Mouse (Mus musculus) hindbrain, embryonic 11.5 days (tissue): ENCODE measurements around the gene Lsamp. TPM values are rescaled to one million over a fixed set of nuclear protein-coding genes. Genes with fewer than 3 reads are reported as not detected.

Experiments used
- ATAC-seq: fragments of 200-750 bp; cut with Nextera tagmentation; 2 replicates; pipeline ENCODE4 v1.8.0; 2017; ENCODE audit warnings: mild to moderate bottlenecking, moderate TSS enrichment, moderate library complexity; ENCODE audit not compliant: low FRiP score
- DNase-seq: peaks from one replicate; pipeline ENCODE4 v3.0.0-alpha.2; 2015; ENCODE audit warnings: low spot score
- H3K27ac ChIP-seq: fragments of 300-500 bp; sonication (generic); 2 replicates; pipeline ENCODE4 v1.5.1; 2014; ENCODE audit warnings: mild to moderate bottlenecking, low read depth, low read length
- H3K27me3 ChIP-seq: fragments of 300-500 bp; sonication (generic); 2 replicates; pipeline ENCODE4 v1.6.1; 2014; ENCODE audit warnings: mild to moderate bottlenecking, low read length, moderate library complexity, mixed read lengths; ENCODE audit not compliant: control insufficient read depth, insufficient read depth
- H3K36me3 ChIP-seq: fragments of 300-500 bp; sonication (generic); 2 replicates; pipeline ENCODE4 v1.6.1; 2014; ENCODE audit warnings: mild to moderate bottlenecking, low read length, moderate library complexity, mixed read lengths; ENCODE audit not compliant: control insufficient read depth, insufficient read depth
- H3K4me1 ChIP-seq: fragments of 300-500 bp; sonication (generic); replicated peaks from 2 replicates; pipeline ENCODE4 v1.6.1; 2014; ENCODE audit warnings: low read length, mixed read lengths; ENCODE audit not compliant: control insufficient read depth, insufficient read depth
- H3K4me2 ChIP-seq: fragments of 300-500 bp; sonication (generic); replicated peaks from 2 replicates; pipeline ENCODE4 v1.6.1; 2014; ENCODE audit warnings: mild to moderate bottlenecking, low read depth, low read length
- H3K4me3 ChIP-seq: fragments of 300-500 bp; sonication (generic); 2 replicates; pipeline ENCODE4 v1.5.1; 2014; ENCODE audit warnings: low read depth, low read length
- H3K9ac ChIP-seq: fragments of 300-500 bp; sonication (generic); 2 replicates; pipeline ENCODE4 v1.6.1; 2014; ENCODE audit warnings: low read depth, low read length
- H3K9me3 ChIP-seq: fragments of 300-500 bp; sonication (generic); 2 replicates; pipeline ENCODE4 v1.6.1; 2016; ENCODE audit warnings: low read length; ENCODE audit not compliant: control insufficient read depth
- WGBS: fragments of 180-500 bp; shearing (Covaris S2); extraction: QIAGEN DNeasy Blood & Tissue Kit; methylation state at CpG from one replicate; pipeline ENCODE4 v1.1.7; 2014; 5-methylcytosine and 5-hydroxymethylcytosine counted together
- polyA plus RNA-seq: library from polyadenylated mRNA; unstranded; fragments of >200 nt; fragmentation: Nextera tagmentation; extraction: Ambion mirVana; gene quantifications from 2 replicates; pipeline ENCODE4 v1.2.1, GENCODE M21; 2014

Gene Lsamp
- polyA plus RNA-seq, 1 experiment from 2014 or later = 16.3 TPM

DNA sequence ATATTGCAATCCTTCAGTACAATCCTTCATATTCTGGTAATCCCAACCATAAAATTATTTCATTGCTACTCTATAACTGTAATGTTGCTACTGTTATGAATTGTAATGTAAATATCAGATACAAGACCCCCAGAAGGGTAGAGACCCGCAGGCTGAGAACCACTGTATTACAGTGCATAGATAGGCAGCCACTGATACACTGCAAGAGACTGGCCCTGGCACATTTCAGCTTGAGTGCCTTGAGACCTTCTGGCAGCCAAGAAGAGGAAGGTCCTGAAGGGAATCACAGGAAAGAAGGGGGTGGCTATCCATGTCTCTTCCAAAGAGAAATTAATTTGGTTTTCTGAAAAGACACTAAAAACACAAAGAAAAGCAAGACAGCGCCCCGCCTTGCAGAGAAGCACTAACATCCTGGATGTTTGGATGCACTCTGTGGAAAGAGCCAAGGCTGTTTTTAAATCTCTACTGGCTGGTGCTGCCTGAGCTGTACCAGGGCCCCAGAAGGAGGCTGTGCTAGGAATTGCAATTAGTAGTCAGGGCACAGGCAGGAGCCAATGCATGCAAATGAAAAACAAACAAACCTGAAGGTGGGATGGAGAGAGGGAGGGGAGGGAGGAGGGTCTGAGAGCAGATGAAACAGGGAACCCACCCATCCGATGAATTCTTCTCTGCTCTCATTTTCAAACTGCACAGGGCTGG, 1787.4 kb downstream of the Lsamp start:
- no peaks in the 10 kb centered on the region for H3K27me3 ChIP-seq
- H3K27ac ChIP-seq = no peak overlapping the region
- WGBS = 70% methylated on average over 4 of the region's 4 CpGs
- no peak overlapping the region for H3K4me2 ChIP-seq
- no peak overlapping the region for H3K9ac ChIP-seq
- H3K36me3 ChIP-seq = no peaks in the 10 kb centered on the region
- peak; percentile 51 for ATAC-seq
- H3K4me1 ChIP-seq = no peaks in the 10 kb centered on the region
- no peak for DNase-seq
- H3K9me3 ChIP-seq = no peaks in the 10 kb centered on the region
- no peak overlapping the region for H3K4me3 ChIP-seq

GRCm38 (mm10) chr16:41777586-41777985, 1793.4 kb downstream of the Lsamp start:
- DNase-seq (no peak), ATAC-seq (no peak)
- no peak overlapping the region for H3K9ac ChIP-seq
- H3K4me3 ChIP-seq = no peak overlapping the region
- H3K36me3 ChIP-seq = no peaks in the 10 kb centered on the region
- H3K4me2 ChIP-seq = no peak overlapping the region
- no peaks in the 10 kb centered on the region for H3K27me3 ChIP-seq
- no peaks in the 10 kb centered on the region for H3K4me1 ChIP-seq
- H3K9me3 ChIP-seq = no peaks in the 10 kb centered on the region
- H3K27ac ChIP-seq = no peak overlapping the region
- 59% methylated on average over 1 of the region's 1 CpGs for WGBS

- DNase-seq = no peak
- Histone ChIP-seq H3K4me3 (no peak overlapping the region), H3K4me2 (no peak overlapping the region), H3K27me3 (no peaks in the 10 kb centered on the region), H3K4me1 (no peaks in the 10 kb centered on the region), H3K27ac (no peak overlapping the region), H3K9me3 (no peaks in the 10 kb centered on the region), H3K9ac (no peak overlapping the region), H3K36me3 (no peaks in the 10 kb centered on the region)
- ATAC-seq = no peak
- 91% methylated on average over 2 of the region's 2 CpGs for WGBS
Measured at GRCm38 (mm10) chr16:41785600-41785999, 1801.4 kb downstream of the Lsamp start.

- ATAC-seq = no peak
- H3K9ac ChIP-seq = no peak overlapping the region
- 92% methylated on average over 3 of the region's 3 CpGs for whole genome bisulfite sequencing
- no peak overlapping the region for H3K4me2 ChIP-seq
- no peaks in the 10 kb centered on the region for H3K9me3 ChIP-seq
- H3K4me3 ChIP-seq = no peak overlapping the region
- H3K27me3 ChIP-seq = no peaks in the 10 kb centered on the region
- no peak for DNase-seq
- no peaks in the 10 kb centered on the region for H3K4me1 ChIP-seq
- H3K36me3 ChIP-seq = no peaks in the 10 kb centered on the region
- H3K27ac ChIP-seq = no peak overlapping the region
Measured at GRCm38 (mm10) chr16:41786704-41787103, 1802.5 kb downstream of the Lsamp start.

DNA sequence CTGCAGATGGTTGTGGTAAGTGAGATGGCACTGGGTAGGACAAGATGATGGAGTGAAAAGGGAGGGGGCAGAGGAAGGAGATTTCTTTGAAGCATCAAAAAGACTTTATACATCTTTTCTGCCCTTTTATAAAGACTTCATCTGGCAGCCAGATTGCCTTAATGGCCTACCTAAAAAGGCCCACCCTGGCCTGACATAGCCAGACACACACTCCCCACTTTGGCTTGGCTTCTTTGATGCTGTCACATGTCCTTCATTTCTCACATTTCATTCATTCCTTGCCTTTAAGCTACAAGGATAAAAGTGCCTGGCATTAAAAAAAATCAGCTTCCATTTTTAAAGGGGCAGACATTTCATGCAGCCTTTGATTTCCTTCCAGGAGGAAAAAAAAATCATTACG, 1803.0 kb downstream of the Lsamp start:
- H3K9ac ChIP-seq = no peak overlapping the region
- no peak for ATAC-seq
- no peaks in the 10 kb centered on the region for H3K36me3 ChIP-seq
- no peaks in the 10 kb centered on the region for H3K27me3 ChIP-seq
- no peaks in the 10 kb centered on the region for H3K4me1 ChIP-seq
- no peak overlapping the region for H3K27ac ChIP-seq
- no peak overlapping the region for H3K4me2 ChIP-seq
- no peak for DNase-seq
- WGBS = 73% methylated on average over 1 of the region's 1 CpGs
- no peak overlapping the region for H3K4me3 ChIP-seq
- no peaks in the 10 kb centered on the region for H3K9me3 ChIP-seq

DNA sequence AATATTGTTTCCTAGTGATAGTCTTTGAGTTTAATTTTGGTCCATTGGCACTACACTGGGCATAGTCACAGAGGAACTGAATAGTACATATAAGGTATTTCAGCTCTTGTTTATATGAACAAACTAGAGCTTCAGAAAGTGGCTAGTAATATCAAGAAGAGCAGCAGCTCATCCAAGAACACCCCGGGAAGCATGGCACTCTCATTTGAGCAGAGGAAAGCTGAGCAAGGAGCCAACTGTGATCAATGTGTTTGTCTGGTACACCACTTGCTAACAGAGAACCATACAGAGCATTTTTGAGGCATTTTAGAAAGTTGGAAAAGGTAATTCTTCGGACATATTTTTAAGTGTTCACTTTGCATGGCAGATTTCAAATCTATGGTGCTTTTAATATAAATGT, 1805.9 kb downstream of the Lsamp start:
- H3K27me3 ChIP-seq = no peaks in the 10 kb centered on the region
- DNase-seq (no peak), ATAC-seq (no peak)
- no peak overlapping the region for H3K27ac ChIP-seq
- no peak overlapping the region for H3K4me2 ChIP-seq
- H3K4me1 ChIP-seq = no peaks in the 10 kb centered on the region
- no peak overlapping the region for H3K4me3 ChIP-seq
- WGBS = 90% methylated on average over 2 of the region's 2 CpGs
- no peaks in the 10 kb centered on the region for H3K36me3 ChIP-seq
- H3K9ac ChIP-seq = no peak overlapping the region
- H3K9me3 ChIP-seq = no peaks in the 10 kb centered on the region

- Histone ChIP-seq H3K9me3 (no peaks in the 10 kb centered on the region), H3K4me1 (no peaks in the 10 kb centered on the region), H3K4me2 (no peak overlapping the region), H3K36me3 (no peaks in the 10 kb centered on the region), H3K9ac (no peak overlapping the region), H3K27me3 (no peaks in the 10 kb centered on the region), H3K27ac (no peak overlapping the region), H3K4me3 (no peak overlapping the region)
- WGBS = 86% methylated on average over 6 of the region's 6 CpGs
- DNase-seq (no peak), ATAC-seq (no peak)
Measured at GRCm38 (mm10) chr16:41820369-41820768, 1836.2 kb downstream of the Lsamp start.

DNA sequence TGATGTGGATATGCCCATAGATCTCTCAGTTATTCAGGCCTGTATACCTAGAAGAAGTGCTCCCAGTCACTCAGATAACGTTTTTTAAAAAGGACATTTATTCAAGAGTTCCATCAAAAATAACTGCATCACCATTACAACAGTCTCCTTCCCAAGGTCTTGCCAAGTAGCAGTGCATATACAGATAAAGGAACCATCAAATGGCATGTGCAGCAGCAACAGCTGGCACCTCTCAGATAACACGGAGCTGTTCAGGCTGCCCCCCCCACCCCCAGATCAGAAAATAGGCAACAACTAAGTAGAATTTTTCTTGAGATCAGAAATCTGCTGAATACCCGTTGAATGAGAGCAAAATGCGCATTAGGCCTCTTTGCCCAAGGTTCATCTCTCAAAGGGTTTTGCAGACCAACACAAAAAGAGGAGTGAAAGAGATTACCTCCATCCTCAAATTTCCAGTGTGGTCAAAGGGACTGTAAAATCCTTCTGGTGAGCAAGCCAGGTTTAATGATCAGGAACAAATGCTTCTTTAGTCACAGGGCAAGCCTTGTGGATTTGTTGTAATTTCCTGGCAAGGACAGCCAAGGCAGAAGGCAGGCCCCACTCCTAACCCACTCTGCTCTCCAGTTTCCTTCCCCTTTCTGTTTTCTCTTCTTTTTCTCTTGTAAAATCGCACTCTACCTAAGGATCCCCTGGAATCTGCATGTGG, 1842.9 kb downstream of the Lsamp start:
- DNase-seq = no peak
- no peaks in the 10 kb centered on the region for H3K9me3 ChIP-seq
- H3K27me3 ChIP-seq = no peaks in the 10 kb centered on the region
- no peak overlapping the region for H3K27ac ChIP-seq
- H3K36me3 ChIP-seq = no peaks in the 10 kb centered on the region
- H3K9ac ChIP-seq = no peak overlapping the region
- ATAC-seq = no peak
- H3K4me1 ChIP-seq = no peaks in the 10 kb centered on the region
- H3K4me2 ChIP-seq = no peak overlapping the region
- WGBS = 78% methylated on average over 5 of the region's 5 CpGs
- H3K4me3 ChIP-seq = no peak overlapping the region

GRCm38 (mm10) chr16:41827605-41827948, 1843.4 kb downstream of the Lsamp start:
- Histone ChIP-seq H3K9ac (no peak overlapping the region), H3K4me3 (no peak overlapping the region), H3K27ac (no peak overlapping the region), H3K4me1 (no peaks in the 10 kb centered on the region), H3K36me3 (no peaks in the 10 kb centered on the region), H3K27me3 (no peaks in the 10 kb centered on the region), H3K9me3 (no peaks in the 10 kb centered on the region), H3K4me2 (no peak overlapping the region)
- WGBS = 69% methylated on average over 3 of the region's 3 CpGs
- ATAC-seq = no peak
- DNase-seq = no peak
